Mouse (Mus musculus): ENCODE data around the gene Rpl24.
A peak's percentile ranks its signal among the peaks of the same experiment; 100 is the strongest.

Gene Rpl24

GRCm38 (mm10) chr16:55971735-55972615 lies 5.9 kb downstream of the Rpl24 start:
- no peak for DNase-seq (ENCODE audit: inconsistent ontology term)

DNA sequence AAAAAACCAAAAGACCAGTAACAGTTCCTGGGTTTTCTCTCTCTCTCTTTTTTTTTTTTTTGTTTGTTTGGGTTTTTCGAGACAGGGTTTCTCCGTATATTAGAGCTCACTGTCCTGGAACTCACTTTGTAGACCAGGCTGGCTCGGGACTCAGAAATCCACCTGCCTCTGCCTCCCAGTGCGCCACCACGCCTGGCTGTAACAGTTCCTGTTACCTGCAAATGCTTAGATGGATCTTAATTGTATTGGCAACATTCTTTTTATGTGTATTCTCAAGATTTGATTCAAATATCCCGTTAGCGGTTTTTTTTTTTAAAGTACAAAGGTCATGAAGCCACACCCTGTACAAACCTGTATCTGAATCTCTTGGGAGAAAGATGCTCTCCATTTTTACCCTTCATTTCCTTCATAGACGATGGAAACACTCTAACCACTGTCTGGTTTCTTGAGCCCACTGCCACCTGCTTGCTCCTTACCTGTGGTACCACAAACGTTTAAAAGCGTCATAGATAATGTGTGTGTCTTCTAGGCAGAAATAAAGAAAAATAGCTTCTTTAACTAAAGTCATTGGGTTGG lies 6.6 kb downstream of the Rpl24 start:
- DNase-seq (ENCODE audit: inconsistent ontology term) = no peak

- DNase-seq (ENCODE audit: inconsistent ontology term) = peak; percentile 99
These were observed 7.6 kb downstream of the Rpl24 start, which contains the start of gene Zbtb11 for GRCm38 (mm10) chr16:55973431-55974255. Gene Zbtb11, plus strand, starts transcription at chr16:55973883.

GRCm38 (mm10) chr16:55974256-55974902 lies 8.3 kb downstream of the Rpl24 start:
- DNase-seq (ENCODE audit: inconsistent ontology term) = peak; percentile 96

- peak; percentile 75 for DNase-seq (ENCODE audit: inconsistent ontology term)
These were observed 8.8 kb downstream of the Rpl24 start for GRCm38 (mm10) chr16:55974903-55975285.

GRCm38 (mm10) chr16:55986001-55986400 lies 19.9 kb downstream of the Rpl24 start:
- no peak for DNase-seq (ENCODE audit: inconsistent ontology term)

GRCm38 (mm10) chr16:55990311-55990710 lies 24.2 kb downstream of the Rpl24 start:
- DNase-seq (ENCODE audit: inconsistent ontology term) = no peak

DNA sequence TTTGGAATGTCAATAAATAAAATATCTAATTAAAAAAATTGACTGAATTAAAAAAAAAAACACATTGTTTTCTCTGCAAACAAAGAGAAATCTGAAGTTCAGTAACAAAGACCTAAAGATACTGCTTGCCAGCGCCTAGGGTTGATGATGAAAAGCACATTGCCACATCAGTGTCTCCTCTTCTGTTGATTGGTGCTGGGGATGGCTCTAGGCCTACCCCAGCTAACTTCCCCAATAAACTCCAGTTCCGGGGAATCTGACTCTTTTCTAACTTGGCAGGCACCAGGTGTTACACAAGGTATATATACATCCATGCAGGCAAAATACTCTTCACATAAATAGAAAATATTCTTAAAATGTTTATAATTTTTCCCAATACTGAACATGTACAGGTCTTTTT lies 28.2 kb downstream of the Rpl24 start:
- DNase-seq (ENCODE audit: inconsistent ontology term) = no peak

GRCm38 (mm10) chr16:56006798-56007197 lies 40.7 kb downstream of the Rpl24 start:
- DNase-seq (ENCODE audit: inconsistent ontology term) = no peak

GRCm38 (mm10) chr16:56008862-56009261 lies 42.8 kb downstream of the Rpl24 start:
- no peak for DNase-seq (ENCODE audit: inconsistent ontology term)

DNA sequence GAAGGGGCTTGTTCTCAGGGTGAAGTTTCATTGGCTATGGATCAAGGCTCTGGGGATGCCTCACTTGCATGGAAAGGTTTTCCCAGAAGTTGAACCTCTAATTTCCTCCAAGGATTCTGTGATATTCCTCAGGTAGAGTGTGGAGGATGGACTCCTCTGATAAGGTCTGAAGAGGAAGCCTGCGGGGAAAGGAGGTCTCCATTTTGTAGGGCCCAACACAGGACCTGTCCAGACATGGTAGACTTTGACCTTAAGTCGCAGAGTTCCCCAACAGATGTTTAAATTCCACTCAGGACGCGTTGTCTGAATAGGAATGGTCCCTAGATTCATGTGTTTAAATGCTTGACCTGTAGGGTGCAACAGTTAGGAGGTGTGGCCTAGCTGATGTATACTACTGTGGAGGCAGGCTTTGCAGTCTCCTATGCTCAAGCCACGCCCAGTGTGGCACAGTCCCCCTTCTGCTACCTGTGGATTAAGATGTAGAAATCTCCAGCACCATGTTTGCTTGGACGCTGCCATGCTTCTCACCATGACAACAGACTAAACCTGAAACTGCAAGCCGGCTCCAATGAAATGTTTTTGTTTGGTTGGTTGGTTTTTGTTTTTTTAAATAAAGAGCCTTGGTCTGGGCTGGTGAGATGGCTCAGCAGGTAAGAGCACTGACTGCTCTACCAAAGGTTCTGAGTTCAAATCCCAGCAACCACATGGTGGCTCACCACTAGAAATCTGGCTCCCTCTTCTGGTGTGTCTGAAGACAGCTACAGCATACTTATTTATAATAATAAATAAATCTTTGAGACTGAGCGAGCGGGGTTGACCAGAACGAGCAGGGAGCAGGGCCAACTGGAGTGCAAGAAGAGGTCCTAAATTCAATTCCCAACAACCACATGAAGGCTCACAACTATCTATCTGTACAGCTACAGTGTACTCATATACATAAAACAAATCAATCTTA lies 47.0 kb downstream of the Rpl24 start:
- no peak for DNase-seq (ENCODE audit: inconsistent ontology term)

GRCm38 (mm10) chr16:56014076-56014475 lies 48.0 kb downstream of the Rpl24 start:
- no peak for DNase-seq (ENCODE audit: inconsistent ontology term)

- DNase-seq (ENCODE audit: inconsistent ontology term) = no peak
These were observed 53.6 kb downstream of the Rpl24 start for GRCm38 (mm10) chr16:56019660-56020059.
